Mouse (Mus musculus) kidney, adult 2 months (tissue): Measurements from ENCODE around the gene Nr5a1.

Source experiments
- CTCF ChIP-seq: fragments of 200-500 bp; conservative IDR thresholded peaks from 2 replicates; pipeline ENCODE4 v1.5.1; 2011; ENCODE audit warnings: low read depth, mild to moderate bottlenecking, control low read depth, low read length, moderate library complexity, mixed read lengths; ENCODE audit not compliant: insufficient read depth, insufficient read length
- POLR2A ChIP-seq: fragments of 200-500 bp; IDR thresholded peaks from one replicate; pipeline ENCODE4 v1.6.1; 2011; ENCODE audit warnings: low read depth, low read length, control low read depth

GRCm38 (mm10) chr2:38734721-38735120 is 20.4 kb upstream of the Nr5a1 start:
- TF ChIP-seq CTCF (no peak), POLR2A (no peak)
